Mouse (Mus musculus): ENCODE measurements around the gene Lima1.

DNA sequence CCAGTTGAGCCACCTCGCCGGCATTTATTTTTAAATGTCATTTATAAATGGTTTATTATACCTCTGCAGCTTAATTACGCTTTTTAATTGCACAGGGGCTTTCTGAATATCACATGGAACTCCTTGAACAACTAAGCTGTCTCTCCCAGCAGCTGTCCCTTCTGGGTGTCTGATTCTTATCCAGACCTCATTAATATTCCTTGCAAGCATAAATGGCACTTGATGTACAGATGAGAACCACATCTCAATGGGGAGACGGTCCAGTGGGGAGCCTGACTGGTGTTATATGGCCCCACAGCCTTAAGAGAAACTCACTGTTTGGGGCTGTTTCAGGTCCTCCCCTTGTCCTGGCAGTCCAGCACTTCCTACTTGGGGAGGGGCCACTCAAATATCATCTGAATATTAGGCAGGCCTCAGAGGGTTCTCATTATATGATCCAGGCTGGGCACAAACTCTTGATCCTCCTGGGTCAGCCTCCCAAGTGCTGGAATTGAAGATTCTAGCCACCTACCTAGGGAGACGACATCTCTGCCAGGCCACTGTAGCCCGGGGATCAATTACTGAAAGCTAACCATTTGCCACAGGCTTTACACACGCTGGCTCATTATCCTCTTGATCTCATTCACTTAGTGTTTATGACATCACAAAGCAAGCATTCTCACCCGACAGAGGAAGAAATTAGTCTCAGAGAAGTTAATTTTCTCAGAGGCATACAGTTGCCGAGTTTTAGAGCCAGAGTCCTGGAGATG lies 15.4 kb downstream of the Lima1 start:
- TF ChIP-seq CTCF (IDR thresholded peaks at IDR 0.05) (no peak), EP300 (IDR thresholded peaks at IDR 0.05) (no peak)
